Mouse (Mus musculus): ENCODE results near the gene Washc3. TPM values are rescaled to one million over a fixed set of nuclear protein-coding genes. Genes with fewer than 3 reads are reported as not detected.

The Washc3 gene
- 115 and 130 TPM in 2 replicates for polyA plus RNA-seq (2015; fragmentation: Nextera tagmentation; extraction: Ambion mirVana)

GRCm38 (mm10) chr10:88200951-88201638 lies at the start of gene Washc3:
TSS of gene Washc3 (plus strand) at chr10:88201093.
- peak; percentile 90 for DNase-seq (ENCODE audit: low spot score)

- no peak for DNase-seq (ENCODE audit: low spot score)
These were observed 49.2 kb upstream of the Washc3 start for GRCm38 (mm10) chr10:88151658-88152057.

GRCm38 (mm10) chr10:88162096-88162495 lies 38.8 kb upstream of the Washc3 start:
- DNase-seq (ENCODE audit: low spot score): no peak

- DNase-seq (ENCODE audit: low spot score): no peak
These were observed 38.2 kb upstream of the Washc3 start for GRCm38 (mm10) chr10:88162676-88163075.

- peak; percentile 9 for DNase-seq (ENCODE audit: low spot score)
These were observed 34.7 kb upstream of the Washc3 start for GRCm38 (mm10) chr10:88166158-88166557.

- DNase-seq (ENCODE audit: low spot score): no peak
These were observed 33.3 kb upstream of the Washc3 start for GRCm38 (mm10) chr10:88167438-88168077.

GRCm38 (mm10) chr10:88200541-88200940 lies 352 bp upstream of the Washc3 start:
- no peak for DNase-seq (ENCODE audit: low spot score)

GRCm38 (mm10) chr10:88201650-88202049 lies 757 bp downstream of the Washc3 start:
- peak; percentile 9 for DNase-seq (ENCODE audit: low spot score)

GRCm38 (mm10) chr10:88202581-88202980 lies 1.7 kb downstream of the Washc3 start:
- DNase-seq (ENCODE audit: low spot score): peak; percentile 21

- DNase-seq (ENCODE audit: low spot score): peak; percentile 79
These were observed 2.3 kb downstream of the Washc3 start for GRCm38 (mm10) chr10:88203236-88203635.

GRCm38 (mm10) chr10:88212644-88213043 lies 11.8 kb downstream of the Washc3 start:
- no peak for DNase-seq (ENCODE audit: low spot score)

- no peak for DNase-seq (ENCODE audit: low spot score)
These were observed 14.1 kb downstream of the Washc3 start for GRCm38 (mm10) chr10:88214800-88215514.

GRCm38 (mm10) chr10:88218161-88218560 lies 17.3 kb downstream of the Washc3 start:
- DNase-seq (ENCODE audit: low spot score): no peak

GRCm38 (mm10) chr10:88221718-88222117 lies 20.8 kb downstream of the Washc3 start:
- DNase-seq (ENCODE audit: low spot score): no peak

GRCm38 (mm10) chr10:88225421-88225820 lies 24.5 kb downstream of the Washc3 start:
- no peak for DNase-seq (ENCODE audit: low spot score)

- no peak for DNase-seq (ENCODE audit: low spot score)
These were observed 27.1 kb downstream of the Washc3 start for GRCm38 (mm10) chr10:88227962-88228361.

- no peak for DNase-seq (ENCODE audit: low spot score)
These were observed 27.7 kb downstream of the Washc3 start for GRCm38 (mm10) chr10:88228521-88229017.

GRCm38 (mm10) chr10:88231671-88232070 lies 30.8 kb downstream of the Washc3 start:
- DNase-seq (ENCODE audit: low spot score): no peak

GRCm38 (mm10) chr10:88232765-88233164 lies 31.9 kb downstream of the Washc3 start:
- no peak for DNase-seq (ENCODE audit: low spot score)

GRCm38 (mm10) chr10:88244681-88245080 lies 43.8 kb downstream of the Washc3 start:
- DNase-seq (ENCODE audit: low spot score): no peak

GRCm38 (mm10) chr10:88250300-88250699 lies 49.4 kb downstream of the Washc3 start:
- no peak for DNase-seq (ENCODE audit: low spot score)

Data from thymus, postnatal 0 days (tissue).